Mouse (Mus musculus) hindbrain, embryonic 15.5 days (tissue): Measurements from ENCODE around the gene Spata3. TPM values are rescaled to one million over a fixed set of nuclear protein-coding genes. Genes with fewer than 3 reads are reported as not detected.

Experiments
- ATAC-seq: fragments of 200-750 bp; cut with Nextera tagmentation; 2 replicates; pipeline ENCODE4 v1.8.0; 2017; ENCODE audit warnings: low read depth, moderate number of reproducible peaks, moderate TSS enrichment; ENCODE audit not compliant: low FRiP score
- H3K27ac ChIP-seq: fragments of 300-500 bp; sonication (generic); replicated peaks from 2 replicates; pipeline ENCODE4 v1.5.1; 2015; ENCODE audit warnings: mild to moderate bottlenecking, inconsistent platforms
- H3K27me3 ChIP-seq: fragments of 300-500 bp; sonication (generic); 2 replicates; pipeline ENCODE4 v1.6.1; 2015; ENCODE audit warnings: control low read depth, inconsistent platforms
- H3K36me3 ChIP-seq: fragments of 300-500 bp; sonication (generic); 2 replicates; pipeline ENCODE4 v1.6.1; 2015; ENCODE audit warnings: control low read depth, inconsistent platforms
- H3K4me1 ChIP-seq: fragments of 300-500 bp; sonication (generic); replicated peaks from 2 replicates; pipeline ENCODE4 v1.6.1; 2015; ENCODE audit warnings: control low read depth, inconsistent platforms
- H3K4me2 ChIP-seq: fragments of 300-500 bp; sonication (generic); 2 replicates; pipeline ENCODE4 v1.6.1; 2015; ENCODE audit warnings: moderate library complexity, mild to moderate bottlenecking, inconsistent platforms
- H3K4me3 ChIP-seq: fragments of 300-500 bp; sonication (generic); 2 replicates; pipeline ENCODE4 v1.5.1; 2015; ENCODE audit warnings: mild to moderate bottlenecking, inconsistent platforms
- H3K9ac ChIP-seq: fragments of 300-500 bp; sonication (generic); 2 replicates; pipeline ENCODE4 v1.6.1; 2015; ENCODE audit warnings: inconsistent platforms
- H3K9me3 ChIP-seq: fragments of 300-500 bp; sonication (generic); 2 replicates; pipeline ENCODE4 v1.6.1; 2016; ENCODE audit warnings: control low read depth, inconsistent platforms
- WGBS: fragments of 180-500 bp; shearing (Covaris S2); methylation state at CpG from one replicate; pipeline ENCODE4 v1.1.7; 2015; 5-methylcytosine and 5-hydroxymethylcytosine counted together
- polyA plus RNA-seq: library from polyadenylated mRNA; unstranded; fragments of >200 nt; fragmentation: Nextera tagmentation; extraction: Ambion mirVana; gene quantifications from 2 replicates; pipeline ENCODE4 v1.2.1, GENCODE M21; 2015

Spata3 gene
- polyA plus RNA-seq, 1 experiment from 2014 or later = 0.32 TPM

DNA sequence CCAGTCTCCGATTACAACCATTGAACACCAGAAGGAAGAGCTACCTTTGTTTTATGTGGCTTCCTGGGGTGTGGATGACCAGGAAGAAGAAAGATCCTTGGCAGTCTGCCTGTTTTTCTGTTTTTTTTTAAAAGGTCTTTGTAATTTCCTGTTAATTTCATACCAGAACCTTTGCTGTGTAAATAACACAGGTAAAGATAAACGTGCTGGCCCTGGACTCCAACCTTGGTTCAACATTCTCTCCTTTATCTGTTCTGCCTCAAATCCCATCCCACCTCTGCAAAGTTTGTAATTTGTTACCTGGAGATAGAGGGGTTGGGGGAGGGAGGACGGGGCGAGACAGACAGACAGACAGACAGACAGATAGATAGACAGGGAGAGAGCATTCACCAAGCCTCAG, 23.5 kb downstream of the Spata3 start:
- Histone ChIP-seq H3K9ac (no peak overlapping the region), H3K4me1 (no peaks in the 10 kb centered on the region), H3K27ac (no peak overlapping the region), H3K9me3 (no peaks in the 10 kb centered on the region), H3K27me3 (peaks cover 13% of the 10 kb centered on the region), H3K36me3 (no peaks in the 10 kb centered on the region), H3K4me2 (no peak overlapping the region), H3K4me3 (no peak overlapping the region)
- 59% methylated on average over 4 of the region's 4 CpGs for WGBS
- ATAC-seq = no peak

DNA sequence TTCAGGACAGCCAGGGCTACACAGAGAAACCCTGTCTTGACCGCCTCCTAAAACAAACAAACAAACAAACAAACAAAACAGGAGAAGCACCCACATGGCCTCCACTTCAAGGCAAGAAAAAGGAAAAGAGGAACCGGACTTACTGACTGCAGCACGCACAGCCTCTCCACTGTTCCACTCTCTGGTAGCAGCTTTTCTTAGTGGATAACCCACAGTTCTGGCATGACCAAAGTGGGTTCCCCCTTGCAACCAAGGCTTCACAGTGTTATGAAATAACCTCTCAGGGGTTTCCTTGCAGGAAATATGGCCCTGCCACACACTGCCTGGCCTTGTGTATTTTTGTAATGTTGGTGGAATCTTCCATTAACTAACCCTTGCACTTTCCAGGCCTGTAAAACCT, 24.2 kb downstream of the Spata3 start:
- H3K36me3 ChIP-seq = no peaks in the 10 kb centered on the region
- H3K4me1 ChIP-seq = 0 out of 2 replicates have a peak, but pooled peaks cover 3% of the 10 kb centered on the region
- ATAC-seq = no peak
- H3K27ac ChIP-seq = no peak overlapping the region
- H3K4me3 ChIP-seq = no peak overlapping the region
- no peak overlapping the region for H3K9ac ChIP-seq
- no peaks in the 10 kb centered on the region for H3K9me3 ChIP-seq
- H3K27me3 ChIP-seq = peaks cover 13% of the 10 kb centered on the region
- no peak overlapping the region for H3K4me2 ChIP-seq
- 94% methylated on average over 3 of the region's 3 CpGs for WGBS

DNA sequence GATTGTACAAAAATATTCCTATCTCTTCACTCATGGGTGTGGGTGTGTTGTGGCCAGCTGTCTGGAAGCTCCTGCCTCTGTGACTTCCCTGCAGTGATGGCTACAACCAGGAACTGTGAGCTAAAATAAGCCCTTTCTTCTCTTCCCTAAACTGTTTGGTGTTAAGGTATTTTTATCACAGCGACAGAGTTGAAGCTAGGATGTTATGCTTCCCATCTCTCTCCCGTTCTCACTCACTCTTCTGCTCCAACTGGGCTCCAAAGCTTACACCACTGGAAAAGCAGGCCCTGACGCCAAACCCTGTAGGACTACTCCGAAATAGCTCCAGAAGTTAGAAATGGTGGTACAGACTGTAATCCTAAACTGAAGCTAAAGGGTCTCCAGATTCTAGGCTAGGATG, 28.4 kb downstream of the Spata3 start:
- Histone ChIP-seq H3K4me2 (peak overlapping the region; percentile 94), H3K27ac (no peak overlapping the region), H3K9ac (no peak overlapping the region), H3K27me3 (peaks cover 33% of the 10 kb centered on the region), H3K4me3 (no peak overlapping the region), H3K4me1 (peaks cover 15% of the 10 kb centered on the region), H3K36me3 (no peaks in the 10 kb centered on the region), H3K9me3 (no peaks in the 10 kb centered on the region)
- 59% methylated on average over 4 of the region's 4 CpGs for WGBS
- ATAC-seq = no peak

DNA sequence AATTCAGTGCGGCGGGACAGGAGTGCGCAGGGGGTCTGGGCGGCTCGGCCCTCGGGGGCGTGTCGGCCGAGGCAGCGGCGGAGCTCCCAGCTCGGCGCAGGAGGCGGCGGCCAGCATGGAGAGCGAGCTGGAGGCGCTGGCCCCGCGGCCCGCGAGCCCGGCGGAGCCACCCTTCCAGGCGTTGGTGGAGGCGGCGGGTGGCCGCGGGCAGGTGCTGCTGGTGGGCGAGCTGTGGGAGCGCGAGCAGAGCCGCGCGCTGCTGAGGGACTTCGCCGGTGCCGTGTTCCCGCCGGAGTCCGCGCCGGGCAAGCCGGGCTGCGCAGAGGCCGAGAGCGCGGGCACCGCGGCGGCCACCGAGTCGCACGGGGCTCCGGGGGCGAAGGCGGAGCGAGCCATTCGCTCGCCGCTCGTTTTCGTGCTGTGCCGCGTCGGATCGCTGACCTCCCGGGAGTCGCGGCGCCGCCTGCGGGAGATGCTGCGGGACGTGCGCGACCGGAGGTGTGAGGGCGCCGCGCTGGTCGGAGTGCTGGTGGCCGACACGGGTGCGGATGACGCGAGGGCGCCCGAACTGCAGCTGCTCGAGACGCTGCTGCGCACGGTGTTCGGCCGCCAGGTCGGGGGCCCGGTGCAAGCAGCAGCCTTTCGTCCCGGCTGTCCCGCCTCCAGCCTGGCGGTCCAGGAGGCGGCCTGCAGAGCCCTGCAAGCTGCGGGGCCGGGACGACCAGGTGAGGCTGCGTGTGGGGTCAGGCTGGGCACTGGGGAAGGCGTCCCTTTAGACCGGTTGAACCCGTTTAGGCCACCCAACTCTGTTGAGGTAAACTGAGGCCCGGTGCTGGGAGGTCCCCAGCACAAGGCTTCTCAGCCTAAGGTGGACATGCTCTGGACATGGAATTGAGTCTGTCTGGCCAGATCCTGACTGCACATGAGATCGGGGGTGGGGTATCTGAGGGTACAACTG, 29.5 kb downstream of the Spata3 start, which contains the start of gene 2810459M11Rik:
TSS of gene 2810459M11Rik (plus strand) at position 16 of the 958 bp plus-strand sequence.
- Histone ChIP-seq H3K4me2 (peak within 1 kb of the TSS; percentile 94), H3K27ac (peak within 1 kb of the TSS; percentile 58), H3K9ac (peak within 1 kb of the TSS; percentile 66), H3K9me3 (no peaks in the 10 kb centered on the region), H3K36me3 (no peaks in the 10 kb centered on the region), H3K4me1 (peaks cover 15% of the 10 kb centered on the region), H3K27me3 (peaks cover 33% of the 10 kb centered on the region), H3K4me3 (peak within 1 kb of the TSS; percentile 64)
- ATAC-seq = peak; percentile 87
- WGBS = under 1% methylated on average over 107 of the region's 110 CpGs

DNA sequence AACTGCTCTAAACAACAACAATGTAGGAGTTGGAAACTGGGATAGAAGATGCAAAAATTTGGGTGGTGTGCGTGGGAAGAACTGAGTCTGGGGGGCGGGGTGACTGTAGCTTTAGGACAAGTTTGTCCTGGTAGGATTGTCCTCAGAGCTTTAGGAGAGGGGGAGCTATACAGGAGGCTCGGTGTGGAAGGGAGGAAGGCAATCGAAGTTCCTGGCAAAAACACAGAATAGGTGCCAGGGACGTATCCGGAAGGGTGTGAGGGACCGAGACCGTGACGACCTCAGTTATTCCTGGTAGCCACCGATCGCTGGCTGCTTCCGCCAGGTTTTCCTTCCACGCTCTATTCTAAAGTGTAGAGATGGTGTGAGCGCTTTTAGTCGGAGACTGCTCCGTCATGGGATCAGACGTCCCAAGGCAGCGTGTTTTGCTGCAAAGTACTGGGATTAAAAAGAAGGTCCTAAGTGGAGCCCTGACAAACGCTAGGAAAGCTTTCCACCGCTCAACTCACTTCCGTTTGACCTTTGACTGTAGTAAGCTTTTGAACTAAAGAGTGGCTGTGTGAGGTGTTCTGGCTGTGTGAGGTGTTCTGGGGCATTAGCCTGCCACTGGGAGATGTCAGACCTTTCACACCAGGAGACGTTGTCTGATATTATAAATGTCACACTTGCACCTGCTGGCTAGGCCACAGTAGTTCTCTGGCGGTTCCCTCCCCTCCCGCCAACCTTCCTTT, 30.4 kb downstream of the Spata3 start:
- H3K27me3 ChIP-seq = peaks cover 33% of the 10 kb centered on the region

DNA sequence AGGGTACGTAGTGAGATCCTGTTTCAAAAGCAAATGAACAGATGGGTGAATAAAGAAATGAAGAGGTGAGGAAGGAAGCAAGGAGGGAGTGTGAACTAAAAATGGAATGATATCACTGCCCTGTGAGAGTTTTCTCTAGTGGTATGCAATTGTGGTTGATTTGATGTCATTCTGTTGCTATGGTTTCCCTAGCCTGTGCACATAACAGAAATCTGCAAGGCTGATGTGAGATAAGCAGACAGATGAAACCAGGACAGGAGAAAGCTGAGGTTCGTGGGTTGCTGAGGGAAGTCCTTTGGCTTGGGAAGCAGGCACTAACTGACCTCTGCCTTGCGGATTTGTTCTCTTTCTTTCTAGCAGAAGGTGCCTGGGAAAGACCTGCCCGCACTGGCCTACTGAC, 31.6 kb downstream of the Spata3 start:
- H3K4me2 ChIP-seq = 0 out of 2 replicates have a peak overlapping the region, but pooled peaks have one; percentile 94
- peaks cover 15% of the 10 kb centered on the region for H3K4me1 ChIP-seq
- no peak overlapping the region for H3K9ac ChIP-seq
- no peaks in the 10 kb centered on the region for H3K9me3 ChIP-seq
- ATAC-seq = no peak
- H3K4me3 ChIP-seq = no peak overlapping the region
- no peaks in the 10 kb centered on the region for H3K36me3 ChIP-seq
- 83% methylated on average over 4 of the region's 4 CpGs for WGBS
- H3K27ac ChIP-seq = no peak overlapping the region
- H3K27me3 ChIP-seq = peaks cover 32% of the 10 kb centered on the region

More for the DNA sequence above, 30.4 kb downstream of the Spata3 start:
- Histone ChIP-seq H3K27ac (peak overlapping the region; percentile 58), H3K4me1 (peaks cover 15% of the 10 kb centered on the region), H3K4me3 (peak overlapping the region; percentile 64), H3K9ac (peak overlapping the region; percentile 66; the same call in 1 of the 2 replicates), H3K36me3 (no peaks in the 10 kb centered on the region), H3K9me3 (no peaks in the 10 kb centered on the region), H3K4me2 (peak overlapping the region; percentile 94)
- no peak for ATAC-seq
- WGBS = 10% methylated on average over 24 of the region's 24 CpGs

DNA sequence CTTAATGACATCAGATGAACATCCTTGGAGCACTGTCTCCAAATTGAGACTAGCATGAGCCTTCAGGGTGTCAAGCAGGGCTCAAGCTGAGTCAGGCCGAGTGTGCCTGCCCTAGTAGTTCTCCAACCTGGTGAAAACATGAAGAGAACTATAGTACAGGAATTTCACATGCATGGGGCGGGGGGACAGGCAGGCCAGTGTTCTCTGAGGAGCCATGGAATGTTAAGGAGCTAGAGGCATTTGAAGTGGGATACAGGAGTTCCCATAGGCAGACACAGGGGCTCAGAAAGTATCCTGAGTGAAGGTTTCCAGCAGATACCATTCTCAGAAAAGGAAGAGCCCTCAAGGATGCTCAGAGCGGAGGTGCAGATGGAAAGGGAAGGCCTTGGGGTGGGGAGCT, 32.1 kb downstream of the Spata3 start:
- Histone ChIP-seq H3K27me3 (peaks cover 32% of the 10 kb centered on the region), H3K4me3 (no peak overlapping the region), H3K36me3 (no peaks in the 10 kb centered on the region), H3K9ac (no peak overlapping the region), H3K4me2 (no peak overlapping the region), H3K4me1 (peaks cover 16% of the 10 kb centered on the region), H3K27ac (no peak overlapping the region), H3K9me3 (no peaks in the 10 kb centered on the region)
- ATAC-seq = no peak
- WGBS = 91% methylated on average over 3 of the region's 3 CpGs

DNA sequence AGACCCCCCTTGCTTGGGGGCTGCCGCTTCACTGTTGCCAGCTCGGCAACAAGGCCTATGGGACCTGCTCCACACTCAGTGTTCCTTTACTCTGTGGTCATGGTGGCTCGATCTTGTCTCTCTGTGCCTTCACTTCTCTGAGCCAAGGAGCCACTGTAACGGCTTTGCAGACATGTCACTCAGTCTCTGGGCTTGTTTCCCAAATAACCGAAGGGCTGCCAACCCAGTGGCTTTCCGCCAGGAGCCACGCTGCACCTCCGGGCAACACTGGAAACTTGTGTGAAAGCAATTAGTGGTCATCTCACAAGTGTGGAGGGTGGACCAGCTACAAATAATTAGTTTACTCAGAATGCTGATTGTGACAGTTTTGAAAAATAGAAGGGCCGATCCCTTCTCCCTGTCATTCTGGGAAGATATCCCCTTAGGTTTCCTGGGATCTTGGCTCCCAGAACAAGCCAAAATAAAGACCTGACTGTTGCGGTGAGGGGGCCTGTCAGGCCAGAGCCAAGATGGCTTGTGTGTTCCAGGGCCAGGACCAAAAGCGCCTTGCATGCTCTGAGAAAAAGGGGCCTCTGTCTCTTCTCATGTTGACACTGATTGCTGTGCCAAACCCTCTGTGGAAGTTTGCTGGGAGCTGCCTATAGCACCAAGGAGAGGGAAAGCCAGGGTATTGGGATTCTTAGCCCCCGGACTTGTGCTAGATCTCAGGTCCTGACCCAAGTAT, 36.7 kb downstream of the Spata3 start:
- no peak overlapping the region for H3K9ac ChIP-seq
- H3K4me1 ChIP-seq = peaks cover 5% of the 10 kb centered on the region; the same call in 1 of the 2 replicates
- 65% methylated on average over 12 of the region's 12 CpGs for WGBS
- H3K36me3 ChIP-seq = no peaks in the 10 kb centered on the region
- H3K4me2 ChIP-seq = no peak overlapping the region
- peak; percentile 90 for ATAC-seq
- no peaks in the 10 kb centered on the region for H3K9me3 ChIP-seq
- H3K27ac ChIP-seq = peak overlapping the region; percentile 79
- peaks cover 1% of the 10 kb centered on the region; the same call in 1 of the 2 replicates for H3K27me3 ChIP-seq
- H3K4me3 ChIP-seq = no peak overlapping the region

DNA sequence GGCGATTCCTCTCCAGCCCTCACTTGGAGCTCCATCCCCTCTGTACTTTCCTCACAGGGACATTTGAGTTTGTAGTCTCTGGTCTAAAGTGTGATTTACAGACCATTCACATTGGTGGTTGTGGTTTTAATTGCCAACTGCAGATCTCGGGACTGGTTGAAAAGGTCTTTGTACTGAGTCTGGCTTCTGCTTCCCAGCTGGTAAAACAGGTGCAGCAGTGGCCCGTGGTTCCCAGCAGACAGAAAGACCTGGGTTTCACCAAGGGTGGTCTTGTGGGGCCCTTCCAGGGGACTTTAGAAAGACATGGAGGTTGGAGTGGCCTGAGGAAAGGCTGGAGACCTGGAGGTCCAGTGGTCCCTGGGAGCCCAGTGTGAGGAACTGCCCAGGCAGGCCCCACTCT, 38.3 kb downstream of the Spata3 start:
- Histone ChIP-seq H3K36me3 (no peaks in the 10 kb centered on the region), H3K4me1 (peaks cover 8% of the 10 kb centered on the region), H3K27ac (no peak overlapping the region), H3K27me3 (no peaks in the 10 kb centered on the region), H3K4me2 (no peak overlapping the region), H3K9me3 (no peaks in the 10 kb centered on the region), H3K9ac (no peak overlapping the region), H3K4me3 (no peak overlapping the region)
- ATAC-seq = no peak
- 56% methylated on average over 3 of the region's 3 CpGs for WGBS

DNA sequence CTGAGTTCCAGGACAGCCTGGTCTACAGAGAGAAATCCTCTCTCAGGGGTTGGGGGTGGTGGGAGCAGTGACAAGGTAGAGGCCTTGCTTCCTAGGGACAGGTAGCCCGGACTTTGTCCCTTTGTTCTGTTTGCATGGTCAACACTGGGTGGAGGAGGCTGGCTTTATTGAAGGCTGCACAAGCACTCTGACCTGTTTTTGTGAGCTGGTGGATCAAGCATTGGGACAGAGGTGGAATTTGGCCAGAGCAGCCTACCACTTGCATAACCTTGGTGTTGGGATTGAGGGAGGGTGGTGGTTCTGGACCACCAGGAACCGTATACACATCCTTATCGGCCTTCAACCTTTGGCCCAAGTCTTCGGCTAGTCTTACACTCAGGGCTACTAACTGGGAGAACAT, 39.7 kb downstream of the Spata3 start:
- H3K4me1 ChIP-seq = peaks cover 8% of the 10 kb centered on the region
- no peaks in the 10 kb centered on the region for H3K36me3 ChIP-seq
- H3K9ac ChIP-seq = no peak overlapping the region
- no peak overlapping the region for H3K27ac ChIP-seq
- H3K4me2 ChIP-seq = no peak overlapping the region
- no peaks in the 10 kb centered on the region for H3K9me3 ChIP-seq
- ATAC-seq = no peak
- H3K27me3 ChIP-seq = no peaks in the 10 kb centered on the region
- no peak overlapping the region for H3K4me3 ChIP-seq
- WGBS = 89% methylated on average over 4 of the region's 4 CpGs

DNA sequence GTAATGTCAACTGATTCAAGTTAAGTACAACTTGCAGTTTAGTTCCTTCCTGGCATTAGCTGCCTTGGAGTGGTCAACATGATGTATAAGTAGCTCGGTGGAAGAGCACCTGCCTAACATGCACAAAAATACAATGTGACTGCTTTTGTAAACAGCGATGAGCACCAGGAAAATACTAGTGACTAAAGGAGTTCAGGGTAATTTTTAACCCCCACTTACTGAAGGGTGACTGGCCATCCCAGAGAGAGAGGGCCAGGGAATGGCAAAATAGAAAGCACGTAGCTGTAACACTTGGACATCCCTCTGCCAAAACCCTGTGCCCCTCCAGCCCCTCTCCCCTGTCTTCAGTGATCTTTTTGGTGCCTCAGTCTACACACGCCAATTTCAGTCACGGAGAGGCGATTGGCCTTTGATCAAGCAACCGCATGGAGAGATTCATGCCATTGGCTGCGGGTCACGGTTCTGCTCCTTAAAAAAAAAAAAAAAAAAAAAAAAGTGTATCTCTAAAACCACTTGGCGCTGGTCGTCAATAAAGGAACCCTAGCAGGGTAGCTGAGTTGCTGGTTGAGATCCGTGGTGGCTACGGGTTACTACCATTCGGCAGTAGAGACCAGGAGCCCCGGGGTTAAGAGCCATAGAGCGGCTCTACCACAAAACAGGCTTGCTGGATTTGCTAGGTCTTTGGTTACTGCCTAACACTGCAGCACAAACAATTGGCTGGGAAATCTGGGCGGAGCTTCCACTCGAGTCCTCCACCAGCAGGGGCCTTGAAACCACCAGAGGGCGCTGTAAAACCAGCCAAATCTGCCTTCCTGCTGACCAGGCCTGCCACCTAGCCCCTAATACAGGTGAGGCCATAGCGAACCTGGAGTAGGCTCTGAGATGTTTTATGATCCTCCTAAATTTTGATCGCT, 42.5 kb downstream of the Spata3 start:
- peak; percentile 82 for ATAC-seq
- 9% methylated on average over 21 of the region's 21 CpGs for WGBS
- Histone ChIP-seq H3K9ac (peak overlapping the region; percentile 32; the same call in 1 of the 2 replicates), H3K4me2 (peak overlapping the region; percentile 51), H3K27me3 (no peaks in the 10 kb centered on the region), H3K9me3 (no peaks in the 10 kb centered on the region), H3K36me3 (no peaks in the 10 kb centered on the region), H3K4me3 (peak overlapping the region; percentile 33), H3K4me1 (peaks cover 4% of the 10 kb centered on the region), H3K27ac (peak overlapping the region; percentile 62)
